Mouse (Mus musculus) MEL (cell line): ENCODE measurements around the gene Lrfn1. TPM values are rescaled to one million over a fixed set of nuclear protein-coding genes. Genes with fewer than 3 reads are reported as not detected.

Experiments used
- DNase-seq: peaks from one replicate; pipeline ENCODE4 v3.0.0; 2011; ENCODE audit warnings: low read depth, low spot score
- H3K27ac ChIP-seq: 2 replicates; pipeline ENCODE4 v1.5.1; 2012; ENCODE audit warnings: low read depth, mild to moderate bottlenecking, control low read depth, low read length, moderate library complexity; ENCODE audit not compliant: control insufficient read depth
- H3K27me3 ChIP-seq, 2 experiments: fragments of 150-350 bp in 1 of 2; sonication (generic) in 1 of 2; 2 replicates each; pipeline ENCODE4 v1.6.1; 2012; ENCODE audit warnings: low read length in 2 of 2, mild to moderate bottlenecking in 2 of 2, improper control_type of control experiment in 1 of 2, moderate library complexity in 1 of 2; ENCODE audit not compliant: insufficient read depth in 2 of 2, control insufficient read depth in 1 of 2
- H3K36me3 ChIP-seq, 2 experiments: 2 replicates each; pipeline ENCODE4 v1.6.1; 2012 to 2014; ENCODE audit warnings: low read length in 2 of 2, improper control_type of control experiment in 1 of 2, inconsistent platforms in 1 of 2, mild to moderate bottlenecking in 1 of 2; ENCODE audit not compliant: insufficient read depth in 2 of 2, control insufficient read depth in 1 of 2
- H3K4me1 ChIP-seq, 2 experiments: fragments of 150-350 bp in 1 of 2; sonication (generic) in 1 of 2; 2 replicates each; pipeline ENCODE4 v1.6.1; 2012; ENCODE audit warnings: low read length in 2 of 2, improper control_type of control experiment in 1 of 2, mild to moderate bottlenecking in 1 of 2; ENCODE audit not compliant: insufficient read depth in 2 of 2, control insufficient read depth in 1 of 2
- H3K4me3 ChIP-seq, 2 experiments: fragments of 150-350 bp in 1 of 2; sonication (generic) in 1 of 2; 2 replicates each; pipeline ENCODE4 v1.5.1; 2012; ENCODE audit warnings: low read depth in 2 of 2, low read length in 2 of 2, mild to moderate bottlenecking in 2 of 2, moderate library complexity in 2 of 2, control low read depth in 1 of 2, improper control_type of control experiment in 1 of 2; ENCODE audit not compliant: control insufficient read depth in 1 of 2, insufficient read depth in 1 of 2
- H3K79me2 ChIP-seq: 2 replicates; pipeline ENCODE4 v1.6.1; 2012; ENCODE audit warnings: mild to moderate bottlenecking, low read length, moderate library complexity; ENCODE audit not compliant: control insufficient read depth, poor library complexity, insufficient read depth
- H3K9ac ChIP-seq: 2 replicates; pipeline ENCODE4 v1.6.1; 2012; ENCODE audit warnings: low read depth, mild to moderate bottlenecking, control low read depth, low read length, moderate library complexity; ENCODE audit not compliant: control insufficient read depth, poor library complexity, severe bottlenecking
- H3K9me3 ChIP-seq: fragments of 150-350 bp; sonication (generic); replicated peaks from 2 replicates; pipeline ENCODE4 v1.6.1; 2012; ENCODE audit warnings: mild to moderate bottlenecking, low read length, improper control_type of control experiment, moderate library complexity; ENCODE audit not compliant: insufficient read depth
- CHD2 ChIP-seq: IDR thresholded peaks from 2 replicates; pipeline ENCODE4 v1.6.1; 2011; ENCODE audit warnings: low read length, improper control_type of control experiment
- CTCF ChIP-seq, 3 experiments: IDR thresholded peaks in 2 of 3; conservative IDR thresholded peaks in 1 of 3; 2 replicates each; pipeline ENCODE4 v1.5.1; 2011 to 2012; ENCODE audit warnings: low read length in 3 of 3, low read depth in 2 of 3, mild to moderate bottlenecking in 2 of 3, improper control_type of control experiment in 1 of 3, inconsistent platforms in 1 of 3, mixed read lengths in 1 of 3, moderate library complexity in 1 of 3; ENCODE audit not compliant: control insufficient read depth in 1 of 3, insufficient read depth in 1 of 3, poor library complexity in 1 of 3, severe bottlenecking in 1 of 3
- EP300 ChIP-seq, 2 experiments: IDR thresholded peaks; 2 replicates each; pipeline ENCODE4 v1.6.1; 2011; ENCODE audit warnings: improper control_type of control experiment in 2 of 2, low read length in 2 of 2, low read depth in 1 of 2, mild to moderate bottlenecking in 1 of 2
- GABPA ChIP-seq: IDR thresholded peaks from 2 replicates; pipeline ENCODE4 v1.6.1; 2012; ENCODE audit warnings: low read depth, mild to moderate bottlenecking, inconsistent platforms, low read length, improper control_type of control experiment, moderate library complexity
- GATA1 ChIP-seq: IDR thresholded peaks from 2 replicates; pipeline ENCODE4 v1.6.1; 2011; ENCODE audit warnings: low read depth, low read length, improper control_type of control experiment
- HCFC1 ChIP-seq: IDR thresholded peaks from 2 replicates; pipeline ENCODE4 v1.6.1; 2012; ENCODE audit warnings: low read depth, mild to moderate bottlenecking, inconsistent platforms, low read length, improper control_type of control experiment, moderate library complexity
- KAT2A ChIP-seq: conservative IDR thresholded peaks from 2 replicates; pipeline ENCODE4 v1.6.1; 2012; ENCODE audit warnings: low read depth, low read length, improper control_type of control experiment, inconsistent platforms
- MAX ChIP-seq: IDR thresholded peaks from 2 replicates; pipeline ENCODE4 v1.6.1; 2011; ENCODE audit warnings: low read length, improper control_type of control experiment
- MAZ ChIP-seq: IDR thresholded peaks from 2 replicates; pipeline ENCODE4 v1.6.1; 2012; ENCODE audit warnings: low read depth, mild to moderate bottlenecking, inconsistent platforms, low read length, improper control_type of control experiment
- MYB ChIP-seq: IDR thresholded peaks from 2 replicates; pipeline ENCODE4 v1.6.1; 2011; ENCODE audit warnings: mild to moderate bottlenecking, low read depth, low read length, improper control_type of control experiment
- MYC ChIP-seq: IDR thresholded peaks from 2 replicates; pipeline ENCODE4 v1.6.1; 2011; ENCODE audit warnings: low read depth, mild to moderate bottlenecking, low read length, improper control_type of control experiment, moderate library complexity
- NRF1 ChIP-seq: IDR thresholded peaks from 2 replicates; pipeline ENCODE4 v1.6.1; 2014; ENCODE audit warnings: low read depth, mild to moderate bottlenecking, inconsistent platforms, low read length, improper control_type of control experiment, moderate library complexity; ENCODE audit not compliant: poor library complexity, insufficient read depth, severe bottlenecking
- RAD21 ChIP-seq: IDR thresholded peaks from 2 replicates; pipeline ENCODE4 v1.6.1; 2011; ENCODE audit warnings: mild to moderate bottlenecking, low read depth, low read length, improper control_type of control experiment
- SMC3 ChIP-seq: IDR thresholded peaks from 2 replicates; pipeline ENCODE4 v1.6.1; 2011; ENCODE audit warnings: low read depth, low read length, improper control_type of control experiment
- TBP ChIP-seq: IDR thresholded peaks from 2 replicates; pipeline ENCODE4 v1.8.0; 2011; ENCODE audit warnings: low read depth, low read length, improper control_type of control experiment
- TCF12 ChIP-seq: IDR thresholded peaks from 2 replicates; pipeline ENCODE4 v1.6.1; 2014; ENCODE audit warnings: low read depth, mild to moderate bottlenecking, inconsistent platforms, low read length, improper control_type of control experiment, moderate library complexity
- UBTF ChIP-seq: IDR thresholded peaks from 2 replicates; pipeline ENCODE4 v1.6.1; 2012; ENCODE audit warnings: low read depth, mild to moderate bottlenecking, inconsistent platforms, low read length, improper control_type of control experiment, moderate library complexity, borderline replicate concordance; ENCODE audit not compliant: insufficient read depth
- USF2 ChIP-seq, 2 experiments: IDR thresholded peaks; 2 replicates each; pipeline ENCODE4 v1.6.1; 2011 to 2012; ENCODE audit warnings: improper control_type of control experiment in 2 of 2, low read length in 2 of 2, borderline replicate concordance in 1 of 2, inconsistent platforms in 1 of 2, low read depth in 1 of 2, mild to moderate bottlenecking in 1 of 2; ENCODE audit not compliant: insufficient read depth in 1 of 2
- ZKSCAN1 ChIP-seq: IDR thresholded peaks from 2 replicates; pipeline ENCODE4 v1.6.1; 2012; ENCODE audit warnings: low read depth, mild to moderate bottlenecking, inconsistent platforms, low read length, improper control_type of control experiment, moderate library complexity
- ZMIZ1 ChIP-seq: IDR thresholded peaks from 2 replicates; pipeline ENCODE4 v1.6.1; 2012; ENCODE audit warnings: low read depth, mild to moderate bottlenecking, inconsistent platforms, low read length, improper control_type of control experiment, moderate library complexity
- polyA plus RNA-seq, 2 experiments: library from polyadenylated mRNA; stranded (reverse) in 1 of 2; unstranded in 1 of 2; fragments of >175 nt in 1 of 2; fragments of >200 nt in 1 of 2; gene quantifications; 2 replicates each; pipeline versions ENCODE4 v1.2.1 to v1.2.4; 2012; ENCODE audit warnings: low replicate concordance in 2 of 2, low read depth in 1 of 2; ENCODE audit not compliant: insufficient read length in 2 of 2, insufficient read depth in 1 of 2, missing spikeins in 1 of 2
- total RNA-seq: library from RNA; depleted of rRNA; stranded (reverse); fragments of 300-350 nt; gene quantifications from 2 replicates; pipeline ENCODE4 v1.2.3, GENCODE M21; 2012

The Lrfn1 gene
- total and polyA plus RNA-seq, 3 experiments, result 1.9 to 5.8 TPM; not detected in 1

DNA sequence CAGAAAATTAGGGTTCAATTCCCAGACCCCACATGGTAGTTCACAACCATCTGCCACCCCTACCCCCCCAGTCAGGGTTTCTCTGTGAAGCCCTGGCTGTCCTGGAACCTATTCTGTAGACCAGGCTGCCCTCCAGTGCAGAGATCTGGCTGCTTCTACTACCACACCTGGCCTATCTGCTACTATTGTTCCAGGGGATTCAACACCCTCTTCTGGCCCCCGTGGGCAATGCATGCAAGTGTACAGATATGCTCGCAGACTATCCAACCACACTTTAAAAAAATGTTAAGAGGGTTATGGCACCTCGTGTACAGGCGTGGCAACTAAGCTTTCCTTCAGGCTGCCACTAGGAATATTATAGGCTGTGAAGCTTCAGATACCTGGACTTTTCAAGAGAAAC lies 39.0 kb upstream of the Lrfn1 start:
- Histone ChIP-seq H3K79me2 (no peaks in the 10 kb centered on the region), H3K4me1 (no peaks in the 10 kb centered on the region), H3K27me3 (no peaks in the 10 kb centered on the region), H3K36me3 (peaks cover 0 to 19% of the 10 kb centered on the region in 2 experiments; a peak in 2 of 4 replicates), H3K27ac (no peak overlapping the region), H3K9me3 (no peaks in the 10 kb centered on the region), H3K9ac (no peak overlapping the region), H3K4me3 (no peak overlapping the region)
- peak; percentile 34 for DNase-seq
- TF ChIP-seq SMC3 (peak; percentile 30; the same call in 1 of the 2 replicates), CTCF (IDR thresholded peaks at IDR 0.05 in 2 of 3, conservative IDR thresholded peaks at IDR 0.05 in 1 of 3; ENCODE audit: control insufficient read depth in 1 of 3, insufficient read depth in 1 of 3, low read depth in 2 of 3, low read length in 3 of 3, poor library complexity in 1 of 3, severe bottlenecking in 1 of 3) (peak in 2 of 3 experiments; percentile 7 to 36; a peak in 3 of 6 replicates), MAZ (no peak)

DNA sequence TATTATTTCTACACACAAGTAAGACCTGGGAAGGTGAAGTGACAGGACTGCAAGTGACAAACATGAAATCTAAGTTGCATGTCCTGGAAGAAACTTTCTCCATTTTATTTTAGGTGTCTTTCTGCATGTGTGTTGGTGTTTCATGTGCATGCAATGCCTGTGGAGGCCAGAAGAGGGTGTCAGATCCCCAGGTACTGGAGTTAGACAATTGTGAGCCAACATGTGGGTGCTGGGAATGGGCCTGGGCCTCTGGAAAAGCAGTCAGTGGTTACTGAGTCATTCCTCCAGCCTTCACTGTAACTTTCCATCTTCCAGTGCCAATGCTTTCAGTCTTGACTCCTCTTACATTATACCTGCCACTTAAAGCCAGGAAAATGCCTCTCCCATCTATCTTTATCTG lies 34.4 kb upstream of the Lrfn1 start:
- Histone ChIP-seq H3K27me3 (no peaks in the 10 kb centered on the region), H3K9ac (no peak overlapping the region), H3K4me1 (no peaks in the 10 kb centered on the region), H3K9me3 (no peaks in the 10 kb centered on the region), H3K79me2 (no peaks in the 10 kb centered on the region), H3K27ac (no peak overlapping the region), H3K4me3 (no peak overlapping the region), H3K36me3 (peaks cover 0 to 27% of the 10 kb centered on the region in 2 experiments; a peak in 2 of 4 replicates)
- peak; percentile 42 for DNase-seq
- TF ChIP-seq EP300 (IDR thresholded peaks at IDR 0.05; ENCODE audit: low read depth in 1 of 2, low read length in 2 of 2) (no peak), MAX (no peak), TCF12 (no peak), CTCF (IDR thresholded peaks at IDR 0.05 in 2 of 3, conservative IDR thresholded peaks at IDR 0.05 in 1 of 3; ENCODE audit: control insufficient read depth in 1 of 3, insufficient read depth in 1 of 3, low read depth in 2 of 3, low read length in 3 of 3, poor library complexity in 1 of 3, severe bottlenecking in 1 of 3) (peak; percentile 43 to 59 (median 50)), MYC (no peak), HCFC1 (no peak), ZMIZ1 (no peak), MYB (no peak), CHD2 (no peak), GABPA (no peak), USF2 (IDR thresholded peaks at IDR 0.05; ENCODE audit: borderline replicate concordance in 1 of 2, insufficient read depth in 1 of 2, low read depth in 1 of 2, low read length in 2 of 2) (no peak), NRF1 (no peak), TBP (no peak), RAD21 (peak; percentile 31), KAT2A (no peak), GATA1 (no peak), SMC3 (peak; percentile 38), UBTF (no peak), ZKSCAN1 (no peak)
